Mouse (Mus musculus): Measurements from ENCODE around the gene Smoc1.

Smoc1 gene

DNA sequence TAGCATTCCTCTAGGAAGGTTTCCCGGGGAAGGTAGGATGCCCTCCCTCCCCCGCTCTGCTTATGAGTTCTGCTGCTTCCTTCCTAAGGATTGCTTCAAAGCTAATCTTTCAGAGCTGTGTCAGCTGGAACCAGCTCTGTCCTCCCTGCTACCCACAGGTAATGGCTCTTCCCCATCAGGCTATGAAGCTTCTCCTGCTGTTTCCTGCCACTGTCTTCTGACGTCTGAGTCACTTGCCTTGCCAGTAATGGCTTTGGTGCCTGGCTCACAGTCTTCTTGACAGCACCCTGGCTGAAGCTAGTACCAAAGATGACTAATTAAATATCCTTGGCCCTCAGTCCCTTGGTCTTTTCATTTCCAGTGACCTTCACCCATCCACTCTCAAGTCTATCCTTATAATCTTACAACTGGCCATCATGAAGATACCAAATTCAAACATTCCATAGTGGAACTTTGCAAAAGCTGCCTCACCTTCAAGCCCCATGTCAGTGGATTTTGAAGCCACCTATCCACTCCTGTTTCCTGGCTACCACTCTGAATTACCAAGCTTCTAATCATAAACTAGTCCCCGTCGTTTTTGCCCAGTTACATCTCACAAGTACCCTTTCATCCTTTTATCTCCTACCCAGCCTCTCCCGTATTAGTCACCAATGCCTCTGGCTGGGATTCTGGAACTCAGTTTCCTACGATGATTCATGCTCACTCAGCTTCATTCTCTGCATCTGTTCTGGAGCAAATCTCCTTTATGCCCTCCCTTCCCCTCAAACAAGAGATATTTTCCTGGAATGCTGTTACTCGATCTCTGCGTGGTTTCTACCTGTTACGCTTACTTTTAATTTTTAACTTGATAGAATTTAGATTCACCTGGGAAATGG lies 209.1 kb downstream of the Smoc1 start:
- no peak for DNase-seq
